Mouse (Mus musculus): ENCODE results near the gene Mum1l1. TPM values are rescaled to one million over a fixed set of nuclear protein-coding genes. Genes with fewer than 3 reads are reported as not detected.
"Not testable (repeated sequence)": the region's sequence is repeated elsewhere in the genome, so short reads cannot be mapped to it uniquely, and the experiment has no call there.

Gene Mum1l1
- 8.4 and 8.6 TPM in 2 replicates for polyA plus RNA-seq (2015; fragmentation: Nextera tagmentation; extraction: Ambion mirVana)

DNA sequence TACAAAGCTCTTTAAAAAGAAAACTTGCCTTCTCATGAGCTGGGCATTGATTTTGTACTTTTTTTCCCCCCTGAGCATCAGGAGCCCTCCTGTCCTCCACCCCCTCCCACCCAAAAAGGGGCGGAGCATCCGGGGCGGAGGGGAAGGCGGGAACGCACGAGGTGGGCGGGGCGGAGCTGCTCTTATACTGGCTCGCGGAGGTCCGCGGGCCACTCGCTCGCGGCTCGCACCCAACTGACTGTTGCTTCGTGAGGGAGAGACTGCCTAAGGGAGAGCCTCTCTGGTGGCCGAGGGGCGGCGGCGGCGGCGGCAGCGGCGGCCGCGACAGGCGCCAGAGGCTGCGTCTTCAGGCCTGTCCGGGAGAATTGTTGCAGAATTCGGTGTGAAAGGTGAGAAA is at the start of gene Mum1l1:
Gene Mum1l1, plus strand, starts transcription at position 214 of the 397 bp plus-strand sequence.
- Histone ChIP-seq H3K4me1 (no peaks in the 10 kb centered on the region), H3K9ac (peak within 1 kb of the TSS; percentile 27; the same call in 1 of the 2 replicates), H3K9me3 (no peaks in the 10 kb centered on the region), H3K4me3 (peak within 1 kb of the TSS; percentile 43), H3K27ac (no peak within 1 kb of the TSS), H3K27me3 (replicated peaks) (peaks cover 7% of the 10 kb centered on the region; the same call in 1 of the 2 replicates), H3K36me3 (replicated peaks) (no peaks in the 10 kb centered on the region), H3K4me2 (peak within 1 kb of the TSS; percentile 56)
- 32% methylated on average over 31 of the region's 31 CpGs for WGBS
- peak; percentile 91 for ATAC-seq (replicated peaks)

- ATAC-seq (replicated peaks) = no peak
- no peaks in the 10 kb centered on the region for H3K27me3 ChIP-seq (replicated peaks)
- H3K4me3 ChIP-seq = no peak within 1 kb of the TSS
- H3K4me2 ChIP-seq = no peak within 1 kb of the TSS
- no peak within 1 kb of the TSS for H3K9ac ChIP-seq
- no peaks in the 10 kb centered on the region for H3K36me3 ChIP-seq (replicated peaks)
- no peaks in the 10 kb centered on the region for H3K4me1 ChIP-seq
- H3K27ac ChIP-seq = no peak within 1 kb of the TSS
- no peaks in the 10 kb centered on the region for H3K9me3 ChIP-seq
- WGBS = 87% methylated on average over 8 of the region's 8 CpGs
Measured at GRCm38 (mm10) chrX:139178928-139179327, 30.9 kb upstream of the Mum1l1 start, which contains the start of gene 4933428M09Rik. Gene 4933428M09Rik (plus strand): TSS chrX:139179228.

DNA sequence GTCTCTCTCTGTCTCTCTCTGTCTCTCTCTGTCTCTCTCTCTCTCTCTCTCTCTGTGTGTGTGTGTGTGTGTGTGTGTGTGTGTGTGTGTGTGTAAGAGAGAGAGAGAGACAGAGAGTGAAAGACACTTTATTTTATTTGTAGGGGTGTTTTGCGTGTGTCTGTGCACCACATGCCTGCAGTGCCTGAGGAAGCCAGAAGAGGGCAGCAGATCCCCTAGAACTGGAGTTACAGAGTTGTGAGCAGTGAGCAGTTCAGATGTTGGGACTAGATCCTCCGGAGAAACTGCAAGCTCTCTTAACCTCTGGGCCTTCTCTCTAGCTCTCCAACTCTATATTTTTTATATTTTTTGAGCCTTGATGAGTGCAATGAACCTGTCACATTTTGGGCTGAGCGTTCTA is 18.3 kb upstream of the Mum1l1 start:
- not testable (repeated sequence) for H3K36me3 ChIP-seq (replicated peaks); H3K9me3 ChIP-seq; H3K27me3 ChIP-seq (replicated peaks); H3K9ac ChIP-seq; H3K4me2 ChIP-seq; H3K4me3 ChIP-seq; ATAC-seq (replicated peaks); H3K27ac ChIP-seq; H3K4me1 ChIP-seq
- 85% methylated on average over 3 of the region's 3 CpGs for WGBS

GRCm38 (mm10) chrX:139194572-139195279 is 15.1 kb upstream of the Mum1l1 start:
- Histone ChIP-seq H3K27me3 (replicated peaks) (no peaks in the 10 kb centered on the region), H3K36me3 (replicated peaks) (no peaks in the 10 kb centered on the region), H3K27ac (no peak overlapping the region), H3K4me1 (no peaks in the 10 kb centered on the region), H3K9me3 (no peaks in the 10 kb centered on the region), H3K9ac (no peak overlapping the region), H3K4me3 (no peak overlapping the region), H3K4me2 (no peak overlapping the region)
- 52% methylated on average over 1 of the region's 1 CpGs for WGBS
- no peak for ATAC-seq (replicated peaks)

GRCm38 (mm10) chrX:139209191-139209828 is 532 bp upstream of the Mum1l1 start:
- H3K9me3 ChIP-seq; H3K9ac ChIP-seq; H3K27ac ChIP-seq; H3K4me1 ChIP-seq; H3K36me3 ChIP-seq (replicated peaks); H3K27me3 ChIP-seq (replicated peaks): not testable (repeated sequence)
- Histone ChIP-seq H3K4me2 (peak overlapping the region; percentile 56), H3K4me3 (peak overlapping the region; percentile 43; the same call in 1 of the 2 replicates)
- ATAC-seq (replicated peaks) = peak; percentile 52
- WGBS = 82% methylated on average over 4 of the region's 4 CpGs

DNA sequence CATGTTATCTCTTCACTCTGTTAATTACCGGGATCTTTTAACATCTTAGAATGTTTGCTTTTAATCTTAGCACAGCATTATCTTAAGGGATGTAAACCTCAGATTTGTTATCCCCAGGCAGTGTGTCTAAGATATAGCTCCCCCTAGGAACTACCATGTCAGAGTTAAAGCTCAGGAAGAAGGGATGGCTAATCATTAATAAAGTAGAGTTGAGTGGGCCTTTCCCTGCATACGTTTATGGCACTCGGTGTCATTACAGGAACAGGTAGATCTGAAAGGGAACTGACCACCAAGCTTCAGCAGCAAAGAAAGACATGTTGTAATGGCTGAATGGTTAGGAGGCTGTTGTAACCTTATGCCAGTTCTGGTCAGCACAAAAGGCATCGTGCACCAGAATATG is 4.9 kb downstream of the Mum1l1 start:
- 80% methylated on average over 4 of the region's 4 CpGs for WGBS
- peaks cover 10% of the 10 kb centered on the region; the same call in 1 of the 2 replicates for H3K27me3 ChIP-seq (replicated peaks)
- ATAC-seq (replicated peaks) = no peak
- H3K9me3 ChIP-seq = no peaks in the 10 kb centered on the region
- H3K4me2 ChIP-seq = no peak overlapping the region
- no peak overlapping the region for H3K9ac ChIP-seq
- peaks cover 4% of the 10 kb centered on the region; the same call in 1 of the 2 replicates for H3K4me1 ChIP-seq
- no peak overlapping the region for H3K27ac ChIP-seq
- H3K4me3 ChIP-seq = no peak overlapping the region
- H3K36me3 ChIP-seq (replicated peaks) = no peaks in the 10 kb centered on the region

- peak; percentile 35; the same call in 1 of the 2 replicates for ATAC-seq (replicated peaks)
- no peak overlapping the region for H3K9ac ChIP-seq
- peak overlapping the region; percentile 52; the same call in 1 of the 2 replicates for H3K4me2 ChIP-seq
- no peaks in the 10 kb centered on the region for H3K9me3 ChIP-seq
- no peak overlapping the region; the same call in 1 of the 2 replicates for H3K4me3 ChIP-seq
- H3K4me1 ChIP-seq = peaks cover 4% of the 10 kb centered on the region; the same call in 1 of the 2 replicates
- H3K27ac ChIP-seq = no peak overlapping the region
- H3K36me3 ChIP-seq (replicated peaks) = no peaks in the 10 kb centered on the region
- WGBS = 65% methylated on average over 5 of the region's 5 CpGs
- 0 out of 2 replicates have a peak, but pooled peaks cover 3% of the 10 kb centered on the region for H3K27me3 ChIP-seq (replicated peaks)
Measured at GRCm38 (mm10) chrX:139216409-139216808, 6.6 kb downstream of the Mum1l1 start.

DNA sequence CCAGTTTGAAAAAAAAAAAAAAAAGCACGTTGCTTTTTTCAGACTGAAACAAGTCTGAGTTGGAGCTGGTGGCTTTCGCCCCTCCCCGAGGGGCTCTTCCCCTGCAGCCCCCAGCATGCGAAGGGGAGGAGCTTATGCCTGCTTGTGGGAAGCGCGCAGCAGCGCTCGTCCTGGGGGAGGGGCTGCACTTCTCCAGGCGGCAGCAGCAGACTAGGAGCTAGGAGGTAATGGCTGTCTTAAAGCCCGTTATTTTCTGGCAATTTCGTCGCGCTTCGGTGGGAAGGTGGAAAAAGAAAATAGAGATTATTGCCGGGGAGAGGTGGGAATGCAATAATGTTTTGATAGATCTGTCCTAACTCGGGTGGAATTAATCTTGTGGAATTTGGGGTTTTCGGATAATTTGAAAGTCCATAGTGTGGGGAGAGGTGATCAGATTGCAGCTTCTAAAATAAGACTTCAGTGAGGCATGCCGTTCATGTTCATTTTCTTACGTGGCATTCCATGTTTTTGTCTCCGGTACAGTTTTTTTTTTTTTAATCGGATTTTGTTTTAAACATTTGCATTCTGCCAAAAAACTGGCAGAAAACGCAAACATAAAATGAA is 7.2 kb downstream of the Mum1l1 start:
- H3K9me3 ChIP-seq = no peaks in the 10 kb centered on the region
- 17% methylated on average over 22 of the region's 22 CpGs for WGBS
- peaks cover 4% of the 10 kb centered on the region; the same call in 1 of the 2 replicates for H3K4me1 ChIP-seq
- H3K4me3 ChIP-seq = peak overlapping the region; percentile 41
- peak overlapping the region; percentile 52 for H3K4me2 ChIP-seq
- peak overlapping the region; percentile 22; the same call in 1 of the 2 replicates for H3K9ac ChIP-seq
- 0 out of 2 replicates have a peak, but pooled peaks cover 3% of the 10 kb centered on the region for H3K27me3 ChIP-seq (replicated peaks)
- H3K27ac ChIP-seq = no peak overlapping the region
- no peaks in the 10 kb centered on the region for H3K36me3 ChIP-seq (replicated peaks)
- peak; percentile 96 for ATAC-seq (replicated peaks)

- WGBS = 38% methylated on average over 10 of the region's 10 CpGs
- Histone ChIP-seq H3K27me3 (replicated peaks) (0 out of 2 replicates have a peak, but pooled peaks cover 3% of the 10 kb centered on the region), H3K9ac (no peak overlapping the region), H3K4me3 (peak overlapping the region; percentile 41), H3K4me2 (peak overlapping the region; percentile 52), H3K27ac (no peak overlapping the region), H3K9me3 (no peaks in the 10 kb centered on the region), H3K36me3 (replicated peaks) (no peaks in the 10 kb centered on the region), H3K4me1 (peaks cover 4% of the 10 kb centered on the region; the same call in 1 of the 2 replicates)
- ATAC-seq (replicated peaks) = 0 out of 2 replicates have a peak, but pooled peaks have one; percentile 41
Measured at GRCm38 (mm10) chrX:139217776-139218175, 7.9 kb downstream of the Mum1l1 start.

- Histone ChIP-seq H3K4me1 (peaks cover 4% of the 10 kb centered on the region; the same call in 1 of the 2 replicates), H3K9me3 (no peaks in the 10 kb centered on the region), H3K27ac (no peak overlapping the region), H3K9ac (no peak overlapping the region), H3K4me3 (no peak overlapping the region), H3K27me3 (replicated peaks) (0 out of 2 replicates have a peak, but pooled peaks cover 3% of the 10 kb centered on the region), H3K4me2 (no peak overlapping the region), H3K36me3 (replicated peaks) (no peaks in the 10 kb centered on the region)
- 0 out of 2 replicates have a peak, but pooled peaks have one; percentile 46 for ATAC-seq (replicated peaks)
- 33% methylated on average over 2 of the region's 2 CpGs for WGBS
Measured at GRCm38 (mm10) chrX:139219017-139219416, 9.2 kb downstream of the Mum1l1 start.

DNA sequence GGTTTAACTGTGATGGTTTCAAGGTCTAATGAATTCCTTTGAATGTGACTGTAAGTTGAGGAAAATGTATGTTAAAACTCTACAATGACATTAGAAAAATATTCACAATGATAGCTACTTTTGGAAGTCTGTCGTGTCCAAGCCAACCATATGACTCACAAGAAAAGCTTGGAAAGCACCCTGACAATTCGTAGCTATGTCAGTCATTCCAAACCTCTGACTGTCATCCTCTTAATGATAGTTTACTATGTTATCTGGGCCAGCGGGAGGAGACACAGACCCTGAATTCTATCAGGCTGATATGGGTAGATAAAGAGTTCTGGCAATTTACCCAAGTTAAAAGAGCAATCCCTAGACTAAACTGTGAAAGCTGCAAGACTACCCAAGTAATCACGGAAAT is 11.0 kb downstream of the Mum1l1 start:
- Histone ChIP-seq H3K4me3 (no peak overlapping the region), H3K9ac (no peak overlapping the region), H3K27ac (no peak overlapping the region), H3K27me3 (replicated peaks) (no peaks in the 10 kb centered on the region), H3K36me3 (replicated peaks) (no peaks in the 10 kb centered on the region), H3K9me3 (no peaks in the 10 kb centered on the region), H3K4me1 (peaks cover 4% of the 10 kb centered on the region; the same call in 1 of the 2 replicates), H3K4me2 (no peak overlapping the region)
- no peak for ATAC-seq (replicated peaks)
- WGBS = 81% methylated on average over 4 of the region's 4 CpGs

GRCm38 (mm10) chrX:139221893-139222292 is 12.1 kb downstream of the Mum1l1 start:
- H3K36me3 ChIP-seq (replicated peaks) = no peaks in the 10 kb centered on the region
- no peaks in the 10 kb centered on the region for H3K9me3 ChIP-seq
- H3K27me3 ChIP-seq (replicated peaks) = no peaks in the 10 kb centered on the region
- peaks cover 4% of the 10 kb centered on the region; the same call in 1 of the 2 replicates for H3K4me1 ChIP-seq
- no peak overlapping the region for H3K27ac ChIP-seq
- WGBS = 78% methylated on average over 3 of the region's 3 CpGs
- no peak overlapping the region for H3K9ac ChIP-seq
- no peak for ATAC-seq (replicated peaks)
- H3K4me3 ChIP-seq = no peak overlapping the region
- no peak overlapping the region for H3K4me2 ChIP-seq
